Mouse (Mus musculus): ENCODE measurements at regions not wholly inside any gene's neighbourhood (a gene's known extent, or its start where the extent isn't known, plus 50 kb on each side); places are given as distances from the start of the nearest gene placed in this dataset.

DNA sequence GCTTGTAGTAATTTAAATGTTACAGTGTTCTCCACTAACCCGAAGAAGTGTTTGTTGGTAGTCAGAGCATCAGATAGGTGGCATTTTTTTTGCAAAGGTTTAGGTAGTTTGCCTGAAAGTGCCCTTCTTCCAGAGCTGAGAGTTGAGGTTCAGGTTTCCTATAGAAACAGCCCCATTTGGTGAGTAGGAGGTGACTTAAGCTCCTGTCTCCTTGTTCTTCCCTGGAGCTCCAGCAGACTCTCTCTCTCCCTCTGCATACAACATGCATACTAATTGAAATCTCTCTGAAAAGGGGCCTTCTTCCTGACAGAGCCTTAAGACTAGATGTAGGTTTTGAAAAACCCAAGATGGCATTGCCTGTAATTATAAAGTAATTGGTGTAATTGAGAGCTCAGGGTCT lies 161.3 kb downstream of the Spata19 start:
- DNase-seq: no peak

DNA sequence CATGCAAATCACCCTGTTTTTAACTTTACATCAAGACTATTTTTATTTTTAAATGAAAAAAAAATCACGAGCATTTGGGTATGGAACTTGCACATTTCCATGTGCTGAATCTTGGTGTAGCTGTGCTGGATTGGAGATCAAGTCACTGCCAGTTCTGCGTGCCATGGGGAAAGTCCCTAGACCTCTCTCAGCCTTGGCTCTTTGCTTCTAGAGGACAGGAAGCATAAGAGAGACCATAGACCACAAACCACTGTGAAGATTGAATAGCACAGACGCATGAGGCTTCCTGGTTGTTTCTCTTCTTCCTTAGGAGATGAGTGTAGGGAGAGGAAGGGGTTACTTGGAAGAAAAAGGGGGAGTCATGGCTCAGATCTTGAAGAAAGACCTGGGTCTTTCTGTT lies 161.7 kb downstream of the Spata19 start:
- no peak for DNase-seq

DNA sequence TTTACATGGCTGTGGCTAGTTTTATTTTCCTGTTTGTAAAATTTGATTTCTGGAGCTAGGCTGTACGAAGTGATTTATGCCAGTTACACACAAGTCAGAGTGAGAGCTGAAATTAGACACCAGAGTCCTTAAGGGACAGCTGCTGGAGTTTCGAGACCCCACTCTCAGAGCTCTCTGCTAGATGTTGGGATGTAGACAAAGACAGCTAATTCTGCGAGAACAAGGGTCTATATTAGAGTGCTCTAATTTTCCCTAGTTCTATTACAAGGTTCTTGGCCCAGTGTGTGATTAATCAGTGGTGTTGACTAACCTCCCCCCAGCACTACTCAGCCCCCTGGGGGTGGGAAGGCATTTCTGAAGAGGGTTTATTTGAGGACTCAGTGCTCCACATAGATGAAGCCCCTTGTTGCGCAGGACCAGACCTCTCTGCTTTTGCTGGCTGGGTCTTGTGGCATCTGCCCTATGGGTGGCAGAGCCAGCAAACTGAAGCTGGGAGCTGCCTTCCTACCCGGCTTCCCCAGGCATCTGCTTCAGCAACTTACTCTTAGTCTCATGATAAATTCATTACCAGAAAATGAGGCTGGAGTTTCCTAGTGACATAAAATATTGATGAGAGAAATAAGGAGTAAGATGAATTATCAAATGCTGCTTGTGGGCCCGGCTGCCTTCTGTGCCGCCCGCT lies 171.9 kb downstream of the Spata19 start:
- DNase-seq: no peak

DNA sequence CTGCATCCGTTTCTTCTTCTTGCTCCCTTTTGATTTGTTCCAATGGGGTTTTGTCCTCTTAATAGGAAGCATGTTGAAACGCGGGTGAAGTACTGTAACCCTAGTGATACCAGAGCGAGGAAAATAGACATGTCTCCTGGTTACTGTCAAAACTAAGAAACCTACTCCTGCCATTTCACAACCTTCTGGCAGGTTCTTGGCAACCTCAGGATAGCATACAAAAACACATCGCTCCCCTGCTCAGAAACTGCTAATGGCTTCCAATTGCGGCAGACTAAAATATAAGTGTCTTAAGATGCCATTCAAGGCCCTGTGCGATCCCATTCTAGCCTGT lies 172.4 kb downstream of the Spata19 start:
- DNase-seq: no peak

DNA sequence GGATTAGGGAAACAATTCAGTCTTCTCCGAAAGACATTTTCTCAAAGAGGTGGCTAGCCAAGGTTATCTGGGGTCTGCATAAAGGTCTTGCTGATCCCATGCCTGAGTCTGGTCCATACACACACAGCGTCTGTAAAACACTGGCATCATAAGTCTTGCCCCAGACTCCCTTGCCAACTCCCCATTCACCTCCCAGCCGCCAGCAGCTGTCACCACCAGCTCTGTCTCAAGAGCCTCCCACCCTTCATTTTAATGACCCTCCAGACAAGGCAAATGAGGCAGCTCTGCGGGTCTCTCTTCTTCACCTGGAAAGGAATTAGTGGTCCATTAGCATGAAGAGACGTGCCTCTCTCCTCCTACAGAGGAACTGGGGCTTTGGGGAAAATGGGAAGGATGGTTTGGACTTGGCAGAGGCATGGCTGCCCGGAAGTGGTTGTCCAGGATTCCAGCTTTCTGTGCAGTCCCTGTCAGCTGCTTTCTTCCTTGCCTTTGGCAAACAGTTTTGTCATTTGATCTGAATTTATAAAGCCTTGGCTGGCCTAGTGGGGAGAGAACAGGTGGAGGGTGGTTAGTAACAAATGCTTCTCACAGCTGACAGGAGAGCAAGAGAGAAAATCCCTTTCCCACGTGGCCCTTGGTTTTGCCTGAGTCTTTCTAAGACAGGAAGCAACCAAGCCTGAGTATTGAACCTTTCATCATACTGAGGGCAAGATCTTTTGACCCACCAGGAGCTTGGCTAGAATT lies 173.3 kb upstream of the Opcml start:
- no peak for DNase-seq

DNA sequence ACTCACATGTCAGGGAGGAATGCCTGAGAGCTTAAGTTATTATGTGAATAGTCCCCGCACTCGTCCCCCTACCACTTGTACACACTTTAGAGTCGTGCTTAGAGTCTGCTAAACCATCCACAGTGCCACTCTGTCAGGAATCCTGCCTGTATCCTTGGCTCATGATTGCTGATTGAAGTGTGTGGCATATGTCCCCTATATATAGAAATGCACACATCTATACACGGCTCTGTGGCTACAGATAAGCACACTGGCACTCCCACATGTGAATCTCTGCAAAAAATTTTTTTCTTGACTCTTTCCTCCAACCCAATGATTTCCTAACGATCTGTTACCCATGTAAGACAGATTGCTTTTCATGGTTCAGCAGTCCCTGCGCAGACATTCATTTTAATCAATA lies 155.7 kb upstream of the Opcml start:
- DNase-seq: no peak

DNA sequence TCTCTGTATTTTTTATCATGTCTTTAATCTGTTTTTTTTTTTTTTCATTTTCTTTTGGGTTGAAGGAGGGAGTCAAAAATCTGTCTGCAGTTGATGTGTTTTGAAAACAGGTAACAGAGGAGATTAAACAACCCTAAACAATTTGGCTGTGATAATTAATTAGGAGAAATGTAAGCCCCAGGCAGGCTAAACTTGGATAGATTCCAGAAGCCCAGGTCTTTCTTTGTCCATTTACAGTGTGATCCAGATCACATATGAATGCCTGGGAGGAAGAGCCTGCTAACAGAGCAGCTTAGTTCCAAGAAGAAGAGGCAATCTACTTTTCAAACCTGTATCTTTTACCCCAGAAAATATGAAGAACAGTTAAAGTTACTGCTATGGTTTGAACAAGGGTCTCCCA lies 150.0 kb upstream of the Opcml start:
- no peak for DNase-seq

DNA sequence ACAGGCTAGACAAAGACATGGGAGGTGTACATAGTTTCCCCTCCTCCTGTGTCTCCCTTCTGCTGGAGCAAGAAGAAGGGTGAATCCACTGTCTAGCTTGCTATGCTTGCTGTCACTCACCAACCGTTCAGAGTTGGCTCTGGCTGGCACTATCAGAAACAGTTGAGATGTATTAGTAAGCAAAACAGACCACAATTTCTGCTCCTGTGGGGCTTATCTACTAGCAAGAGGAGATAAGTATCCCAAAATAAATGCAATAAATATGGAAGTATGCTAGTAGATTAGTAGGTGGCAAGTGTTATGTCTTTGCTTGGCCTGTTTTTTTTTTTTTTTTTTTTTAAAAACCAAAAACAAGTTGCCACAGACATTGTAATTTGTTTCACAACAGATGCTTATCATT lies 147.3 kb upstream of the Opcml start:
- no peak for DNase-seq

DNA sequence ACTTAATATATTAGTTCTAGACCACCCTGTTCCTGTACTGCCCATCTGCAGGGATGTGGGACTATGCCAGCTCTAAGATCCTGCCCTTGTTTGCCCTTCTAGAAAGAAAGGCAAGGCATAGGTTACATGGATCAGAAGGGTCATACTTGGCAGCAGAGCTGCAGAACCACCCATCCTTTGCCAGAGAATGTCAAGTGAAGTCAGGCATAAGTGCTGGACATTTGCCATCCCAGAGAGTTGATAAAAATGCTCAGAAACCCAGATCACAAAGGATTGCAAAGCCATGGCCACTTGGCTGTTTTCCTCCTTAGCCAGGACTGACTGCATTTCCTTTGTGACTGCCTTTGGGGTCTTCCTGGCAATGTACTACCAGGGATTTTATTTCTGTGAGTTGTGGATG lies 146.7 kb upstream of the Opcml start:
- DNase-seq: no peak

DNA sequence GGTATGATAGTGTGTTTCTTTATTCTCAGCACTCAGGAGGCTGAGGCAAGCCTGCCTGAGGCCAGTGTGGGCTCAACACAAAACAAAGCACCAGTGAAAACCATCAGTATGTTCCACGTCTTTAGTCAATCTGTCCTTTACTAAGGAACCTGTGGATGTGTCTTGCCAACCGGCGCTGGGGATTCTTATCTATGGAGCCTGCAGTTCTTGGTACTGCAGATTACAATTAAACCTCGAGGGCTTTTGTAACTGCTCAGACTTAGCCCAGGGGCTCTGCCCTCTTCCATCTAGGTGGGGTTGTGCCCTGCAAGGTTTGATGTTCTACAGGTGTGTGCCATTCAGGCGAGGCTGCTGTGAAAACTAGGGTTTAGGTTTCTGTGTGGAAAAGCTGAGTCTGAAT lies 145.1 kb upstream of the Opcml start:
- no peak for DNase-seq

DNA sequence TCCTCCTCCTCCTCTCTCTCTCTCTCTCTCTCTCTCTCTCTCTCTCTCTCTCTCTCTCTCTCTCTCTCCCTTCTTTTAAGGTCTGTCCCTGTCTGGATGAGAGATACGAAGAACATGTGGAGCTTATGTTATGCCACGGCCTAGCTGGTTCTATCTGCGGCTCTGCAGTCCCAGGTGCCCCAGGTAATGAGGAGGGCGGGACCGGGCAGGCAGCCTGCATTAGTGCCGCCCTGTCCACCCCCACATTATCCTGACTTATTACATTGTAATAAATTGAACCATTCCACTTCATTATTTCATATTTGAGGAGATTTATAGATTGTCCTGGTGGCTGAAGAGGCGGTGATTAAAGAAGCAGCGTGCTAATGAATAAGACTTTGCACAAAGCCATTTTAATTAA lies 144.5 kb upstream of the Opcml start:
- DNase-seq: no peak

DNA sequence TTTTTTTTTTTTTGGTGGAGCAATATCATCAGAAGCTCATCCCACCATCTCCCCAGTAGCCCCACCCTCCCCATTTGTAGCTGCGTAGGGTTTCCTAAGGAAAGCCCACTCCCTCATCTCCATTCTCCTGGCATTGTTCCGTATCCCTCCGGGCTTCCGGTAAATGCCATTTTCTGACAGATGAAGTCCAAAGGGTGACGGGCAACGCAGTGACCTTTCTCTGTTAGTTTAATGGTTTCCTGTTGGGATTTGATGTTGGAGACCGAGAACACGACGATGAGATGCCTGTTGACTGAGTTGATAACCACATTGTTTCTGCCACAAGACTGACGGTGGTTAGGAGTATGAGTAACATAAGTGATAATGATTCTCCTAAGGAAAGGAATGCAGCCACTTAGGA lies 143.6 kb upstream of the Opcml start:
- DNase-seq: no peak

DNA sequence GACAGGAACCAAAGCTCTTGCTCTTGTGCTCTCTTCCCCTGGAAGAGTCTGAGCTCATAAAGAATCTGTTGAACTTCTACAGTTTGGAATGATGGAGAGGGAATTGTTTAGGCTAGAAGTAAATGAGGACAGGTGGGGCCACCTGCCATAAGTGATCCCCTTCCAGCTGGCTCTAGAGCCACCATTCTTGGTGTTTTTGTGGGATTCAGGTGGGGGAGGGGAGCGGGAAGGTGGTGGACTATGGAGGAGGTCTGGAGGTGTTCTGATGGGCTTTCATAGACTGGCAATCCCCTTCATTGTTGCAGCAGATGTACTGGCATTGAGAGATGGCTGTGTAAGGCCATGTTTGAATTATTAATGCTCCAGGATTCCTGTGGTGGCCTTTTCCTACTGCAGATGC lies 132.6 kb upstream of the Opcml start:
- DNase-seq: no peak

DNA sequence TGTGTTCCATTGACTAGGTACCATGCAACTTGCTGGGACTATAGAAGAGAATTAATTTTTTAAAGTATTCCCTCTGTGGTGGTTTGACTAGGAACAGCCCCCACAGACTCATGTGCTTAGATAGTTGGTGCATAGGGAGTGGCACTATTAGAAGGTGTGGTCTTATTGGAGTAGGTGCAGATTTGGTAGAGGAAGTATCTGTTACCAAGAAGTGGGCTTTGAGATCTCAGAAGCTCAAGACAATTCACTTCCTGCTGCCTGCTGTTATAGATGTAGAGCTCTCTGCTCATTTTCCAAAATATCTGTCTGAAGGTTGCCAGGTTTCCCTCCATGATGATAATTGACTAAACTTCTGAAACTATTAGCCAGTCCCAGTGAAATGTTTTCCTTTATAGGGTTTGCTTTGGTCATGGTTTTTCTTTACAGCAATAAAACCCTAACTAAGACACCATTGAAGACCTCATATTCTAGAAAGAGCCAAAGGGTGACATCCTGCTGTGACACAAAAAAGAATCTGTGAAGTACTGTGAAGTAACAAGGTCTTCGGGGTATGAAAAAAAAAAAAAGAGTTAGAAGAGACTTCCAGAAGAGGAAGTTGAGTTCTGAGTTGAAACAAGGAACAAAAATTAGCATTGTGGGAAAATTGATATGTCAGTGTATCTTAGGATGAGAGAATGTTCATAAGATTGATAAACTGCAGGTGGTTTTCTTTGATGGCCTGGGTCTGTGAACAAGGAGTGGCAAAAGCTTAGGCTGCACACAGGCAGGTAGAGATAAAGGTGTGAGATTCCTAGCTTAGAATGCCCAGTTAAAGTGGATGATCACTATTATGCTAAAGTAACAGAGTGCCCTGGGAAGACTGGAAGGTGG lies 128.9 kb upstream of the Opcml start:
- DNase-seq: no peak

DNA sequence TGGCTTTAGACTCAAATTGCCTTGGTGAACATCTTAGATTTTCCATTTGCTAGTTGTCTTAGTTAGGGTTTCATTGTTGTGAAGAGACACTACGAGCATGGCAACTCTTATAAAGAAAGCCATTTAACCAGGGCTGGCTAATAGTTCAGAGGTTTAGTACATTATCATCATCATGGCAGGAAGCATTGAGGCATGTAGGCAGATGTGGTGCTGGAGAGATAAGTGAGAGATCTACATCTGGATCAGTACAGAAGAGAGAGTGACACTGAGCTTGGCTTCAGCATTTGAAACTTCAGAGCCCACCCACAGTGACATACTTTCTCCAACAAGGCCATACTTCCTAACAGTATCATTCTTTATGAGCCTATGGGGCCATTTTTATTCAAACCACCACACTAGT lies 127.3 kb upstream of the Opcml start:
- DNase-seq: no peak

DNA sequence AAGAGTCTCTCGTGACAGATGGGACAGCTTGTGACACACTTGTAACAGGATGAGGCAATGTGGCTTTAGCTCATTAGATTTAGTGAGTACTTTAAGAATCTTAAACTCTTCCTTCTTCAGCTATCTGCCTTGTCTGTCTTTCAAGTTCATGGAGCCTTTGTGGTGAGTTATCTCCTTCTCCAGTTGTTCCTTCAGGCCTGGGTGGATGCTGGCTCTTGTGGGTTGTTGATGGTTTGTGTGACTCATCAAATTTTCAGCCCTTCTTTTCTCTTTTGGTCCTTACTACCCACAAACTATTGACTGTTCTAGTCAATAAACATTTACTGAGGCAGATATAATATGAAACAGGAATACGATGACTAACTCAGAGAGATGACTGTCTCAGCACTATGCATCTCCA lies 124.9 kb upstream of the Opcml start:
- DNase-seq: no peak

DNA sequence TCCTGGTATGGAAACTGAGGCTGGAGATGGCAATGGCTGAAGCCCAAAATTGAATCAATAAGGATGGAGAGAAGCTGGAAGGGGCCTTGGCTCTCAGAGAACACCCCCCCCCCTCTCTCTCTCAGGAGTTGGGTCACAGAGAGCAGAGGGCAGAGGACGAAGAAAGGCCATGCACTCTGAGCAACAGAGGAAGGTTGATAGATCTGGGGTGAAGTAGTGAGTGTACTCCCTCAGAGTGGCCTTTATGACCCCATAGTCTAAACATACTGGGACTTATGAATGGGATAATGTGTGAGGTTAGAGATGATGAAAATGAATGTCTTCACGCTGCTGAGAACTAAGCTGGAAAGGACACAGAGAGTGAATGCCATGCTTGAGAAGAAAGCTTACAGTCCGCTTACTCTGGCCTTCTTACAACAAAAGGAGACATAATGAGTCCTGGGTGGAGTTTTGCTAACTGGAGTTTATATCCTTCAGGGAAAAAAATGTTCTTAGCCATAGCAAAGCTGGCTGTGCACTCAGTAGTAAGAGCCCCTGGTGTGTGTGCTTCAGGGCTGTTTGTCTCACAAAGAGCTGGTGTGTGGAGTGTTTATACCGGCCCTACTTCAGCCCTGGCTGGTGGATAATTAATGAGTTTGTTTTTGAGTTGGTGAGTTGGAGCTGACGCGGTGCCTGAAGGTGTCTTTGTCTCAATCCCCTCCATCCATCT lies 120.4 kb upstream of the Opcml start:
- DNase-seq: no peak

DNA sequence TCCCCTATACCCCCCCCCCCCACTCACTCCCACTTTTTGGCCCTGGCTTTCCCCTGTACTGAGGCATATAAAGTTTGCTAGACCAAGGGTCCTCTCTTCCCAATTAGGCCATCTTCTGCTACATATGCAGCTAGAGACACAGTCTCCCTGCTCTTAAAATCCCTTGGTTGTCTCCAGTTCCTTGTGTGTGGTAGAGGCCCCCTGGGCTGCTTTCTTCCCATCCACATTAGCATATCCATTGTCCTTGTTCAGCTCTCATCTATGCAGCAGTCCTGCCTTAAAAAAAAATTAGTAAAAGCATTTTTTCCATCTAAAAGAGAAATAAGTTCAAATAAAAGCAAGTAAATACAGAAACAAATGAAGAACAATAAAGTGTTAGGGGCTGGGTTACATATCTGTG lies 105.2 kb upstream of the Opcml start:
- no peak for DNase-seq

DNA sequence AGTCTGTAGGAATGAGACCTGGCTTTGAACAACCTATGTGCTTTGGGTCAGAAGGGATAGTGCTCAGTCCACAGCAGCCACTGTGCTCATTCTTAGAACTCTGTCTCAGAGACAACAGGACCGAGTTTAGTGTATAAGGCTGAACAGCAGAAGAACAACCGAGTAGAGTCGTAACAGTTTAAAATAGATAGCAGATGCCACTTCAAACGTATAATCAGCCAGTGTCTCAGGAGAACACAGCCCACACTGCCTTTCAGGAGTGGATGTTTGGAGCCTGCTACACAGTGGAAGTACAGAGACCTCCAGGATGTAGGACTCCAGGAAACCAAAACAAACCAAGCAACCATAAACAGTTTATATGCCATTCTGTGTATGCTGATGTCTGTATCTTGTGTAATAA lies 99.0 kb upstream of the Opcml start:
- no peak for DNase-seq

DNA sequence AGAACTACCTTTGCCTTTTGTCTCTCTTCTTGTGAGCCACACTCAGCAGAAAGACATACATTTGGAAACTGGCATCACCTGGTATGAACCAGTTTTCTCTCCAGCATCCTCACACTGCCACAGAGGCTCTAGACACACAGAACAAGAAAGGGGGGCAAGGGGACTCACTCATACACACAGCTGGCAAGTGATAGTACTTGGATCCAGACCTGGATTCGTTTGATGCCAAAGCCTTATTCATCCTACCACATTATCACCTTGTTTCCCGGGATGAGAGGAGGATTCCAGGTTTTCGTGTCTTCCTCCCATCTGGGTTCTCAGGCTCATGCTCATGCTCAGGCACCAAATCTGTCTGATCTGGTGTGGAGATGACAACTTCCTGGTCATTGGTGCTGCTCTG lies 97.8 kb upstream of the Opcml start:
- DNase-seq: no peak

DNA sequence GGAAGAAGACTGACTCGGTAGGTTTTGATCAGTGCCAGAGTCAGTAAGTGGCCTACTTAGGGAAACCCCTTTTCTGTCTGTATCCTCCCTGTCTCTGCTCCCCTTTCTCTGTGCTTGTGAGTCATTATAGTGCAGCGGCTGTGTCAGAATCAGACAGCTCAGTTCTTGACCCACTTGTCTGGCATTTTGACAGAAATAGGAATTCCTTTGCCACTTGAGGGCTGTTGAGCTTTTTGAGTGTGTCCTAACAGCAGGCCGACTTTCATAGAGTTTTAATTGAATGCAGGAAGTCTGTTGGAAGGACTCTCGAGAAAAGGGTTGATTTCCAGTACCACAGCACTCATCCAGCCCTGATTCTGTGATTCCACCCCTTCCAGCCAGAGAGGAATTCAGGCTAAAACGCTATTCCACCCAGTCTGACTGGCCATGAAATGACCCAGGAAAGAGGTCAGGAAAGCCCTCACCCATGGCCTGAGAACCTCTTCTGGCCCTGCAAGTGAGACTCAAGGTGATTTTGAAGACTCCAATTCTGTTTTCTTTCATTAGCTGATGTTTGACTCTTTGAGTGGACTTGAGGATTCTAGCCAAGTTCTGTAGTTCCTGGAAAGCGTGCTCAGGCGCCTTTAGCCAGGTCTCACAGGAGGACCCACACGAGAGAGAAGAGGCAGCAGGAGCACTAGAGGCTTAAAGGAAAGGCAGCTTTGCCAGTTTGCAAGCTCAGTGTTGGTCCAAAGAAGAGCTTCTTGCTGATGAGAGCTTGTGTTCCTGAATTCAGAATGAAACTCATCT lies 95.6 kb upstream of the Opcml start:
- DNase-seq: no peak

DNA sequence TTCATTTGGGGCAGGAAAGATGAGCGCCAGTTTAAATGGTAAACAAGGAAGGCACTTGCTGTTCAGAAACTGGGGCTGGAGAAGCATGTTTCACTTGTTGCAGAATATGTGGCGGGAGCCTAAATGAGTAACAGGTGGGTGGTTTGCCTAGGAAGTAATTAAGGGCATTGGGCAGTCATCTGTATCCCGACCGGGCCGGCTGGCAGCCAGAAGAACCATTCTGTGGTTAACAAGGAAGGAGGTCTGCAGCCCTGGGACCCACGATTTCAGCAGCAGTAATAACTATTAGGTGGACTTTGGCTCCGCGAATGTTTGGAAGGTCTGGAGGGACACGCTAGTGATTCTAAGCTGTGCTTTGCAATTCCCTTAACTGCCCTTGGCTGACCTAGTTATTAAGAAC lies 89.0 kb upstream of the Opcml start:
- no peak for DNase-seq

DNA sequence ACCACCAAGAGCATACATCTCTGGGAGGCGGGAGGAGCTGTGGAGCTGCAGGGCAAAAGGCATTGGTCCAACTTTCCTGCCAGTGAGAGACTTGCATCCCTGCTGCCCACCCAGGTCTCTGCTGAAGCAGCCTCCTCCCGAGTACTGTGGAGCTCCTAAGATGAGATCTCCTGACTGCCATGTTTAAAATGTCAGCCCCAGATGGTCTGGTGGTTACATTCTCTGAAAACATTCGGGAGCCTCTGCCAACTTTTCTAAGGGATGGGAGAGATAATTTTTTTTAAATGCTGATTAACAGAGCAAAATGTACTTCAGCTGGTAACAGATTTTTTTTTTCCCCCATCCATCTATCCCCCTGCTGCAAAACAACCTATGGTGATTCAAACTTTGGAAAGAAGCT lies 88.4 kb upstream of the Opcml start:
- DNase-seq: no peak
